Mouse (Mus musculus) activated CD4-positive, CD25-positive, alpha-beta regulatory T cell (primary cell): Measurements from ENCODE around the gene Lrrfip2. TPM values are rescaled to one million over a fixed set of nuclear protein-coding genes. Genes with fewer than 3 reads are reported as not detected.

ENCODE experiments used
- polyA plus RNA-seq, 2 experiments: library from polyadenylated mRNA; unstranded; fragments of 100-300 nt; shearing (Covaris generic); gene quantifications; one replicate each; pipeline ENCODE4 v1.2.1; 2017

Lrrfip2 gene
- polyA plus RNA-seq, result 10 to 100 TPM; 31.1 to 32.0 TPM

DNA sequence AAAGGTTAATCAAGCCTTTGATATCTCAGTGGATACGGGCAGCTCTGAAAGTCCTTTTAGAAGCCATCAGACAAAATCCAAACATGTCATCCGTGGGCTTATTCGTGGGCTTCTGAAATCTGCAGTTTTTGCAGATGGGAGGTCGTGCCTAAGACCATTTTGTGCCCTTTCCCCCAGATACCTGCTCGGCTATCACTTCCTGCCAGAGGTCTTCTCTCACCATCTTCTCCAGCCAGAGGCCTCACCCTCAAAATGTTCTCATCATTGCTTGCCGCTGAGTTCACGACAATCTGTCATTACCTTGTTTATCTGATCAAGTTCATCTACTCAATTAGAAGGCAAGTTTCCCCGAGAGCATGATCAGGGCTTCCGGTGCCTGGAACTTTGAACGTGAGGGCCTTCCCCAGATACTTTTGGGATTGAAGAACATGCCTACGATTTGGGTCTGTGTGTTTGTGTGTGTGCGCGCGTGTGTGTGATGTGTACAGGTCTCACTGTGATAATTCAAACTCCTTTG lies at the start of gene Lrrfip2:
TSS of gene Lrrfip2 (plus strand) at position 467 of the 517 bp plus-strand sequence.

GRCm38 (mm10) chr9:111271434-111272160 lies 154.2 kb downstream of the Lrrfip2 start, which contains the start of the genes Mlh1 and Epm2aip1:
TSS of gene Mlh1 (minus strand) at chr9:111271791.
TSS of gene Epm2aip1 (plus strand) at chr9:111271929.

Other genes starting within 250 kb of the Lrrfip2 start
- 10 to 100 TPM; 20.6 to 33.1 TPM for gene Als2cl, start 237.7 kb upstream of the Lrrfip2 start, polyA plus RNA-seq
- gene Tmie, start 237.5 kb upstream of the Lrrfip2 start, polyA plus RNA-seq, result 10 to 100 TPM in 1 of 2 experiments, 1 to 10 TPM in 1; 6.7 to 16.9 TPM
- 1 to 10 TPM in 1 of 2 experiments, not detected in 1; 5.1 TPM for gene Fam240a, start 200.7 kb upstream of the Lrrfip2 start, polyA plus RNA-seq
- gene Tdgf1, start 171.4 kb upstream of the Lrrfip2 start, polyA plus RNA-seq, result 1 to 10 TPM; 3.3 to 7.6 TPM
- gene Lrrc2, start 166.0 kb upstream of the Lrrfip2 start, polyA plus RNA-seq, result under 1 TPM in 1 of 2 experiments, not detected in 1; 0.12 TPM
- not detected for gene Rtp3, start 127.0 kb upstream of the Lrrfip2 start, polyA plus RNA-seq
- 1 to 10 TPM in 1 of 2 experiments, not detected in 1; 1.3 TPM for gene Ltf, start 98.3 kb upstream of the Lrrfip2 start, polyA plus RNA-seq
- 10 to 100 TPM in 1 of 2 experiments, 1 to 10 TPM in 1; 6.4 to 28.2 TPM for gene Ccrl2, start 60.1 kb upstream of the Lrrfip2 start, polyA plus RNA-seq
- 10 to 100 TPM; 28.1 to 38.5 TPM for gene Mlh1, start 154.2 kb downstream of the Lrrfip2 start, polyA plus RNA-seq
- 10 to 100 TPM; 14.5 to 15.1 TPM for gene Epm2aip1, start 154.3 kb downstream of the Lrrfip2 start, polyA plus RNA-seq
- gene Trank1, start 194.1 kb downstream of the Lrrfip2 start, polyA plus RNA-seq, result under 1 TPM in 1 of 2 experiments, not detected in 1; 0.64 TPM